Mouse (Mus musculus) stomach, embryonic 15.5 days (tissue): ENCODE data around the gene Mcm10. TPM values are rescaled to one million over a fixed set of nuclear protein-coding genes. Genes with fewer than 3 reads are reported as not detected.

Experiments used
- ATAC-seq: fragments of 200-750 bp; cut with Nextera tagmentation; 2 replicates; pipeline ENCODE4 v1.8.0; 2017; ENCODE audit warnings: low read depth, moderate number of reproducible peaks, moderate TSS enrichment; ENCODE audit not compliant: insufficient read depth, low FRiP score
- H3K27ac ChIP-seq: fragments of 300-500 bp; sonication (generic); 2 replicates; pipeline ENCODE4 v1.5.1; 2015; ENCODE audit warnings: mild to moderate bottlenecking, inconsistent platforms
- H3K27me3 ChIP-seq: fragments of 300-500 bp; sonication (generic); replicated peaks from 2 replicates; pipeline ENCODE4 v1.6.1; 2015; ENCODE audit warnings: inconsistent platforms
- H3K36me3 ChIP-seq: fragments of 300-500 bp; sonication (generic); 2 replicates; pipeline ENCODE4 v1.6.1; 2015; ENCODE audit warnings: inconsistent platforms
- H3K4me1 ChIP-seq: fragments of 300-500 bp; sonication (generic); 2 replicates; pipeline ENCODE4 v1.6.1; 2015; ENCODE audit warnings: inconsistent platforms
- H3K4me2 ChIP-seq: fragments of 300-500 bp; sonication (generic); 2 replicates; pipeline ENCODE4 v1.6.1; 2015; ENCODE audit warnings: mild to moderate bottlenecking, inconsistent platforms
- H3K4me3 ChIP-seq: fragments of 300-500 bp; sonication (generic); replicated peaks from 2 replicates; pipeline ENCODE4 v1.5.1; 2015; ENCODE audit warnings: inconsistent platforms
- H3K9ac ChIP-seq: fragments of 300-500 bp; sonication (generic); 2 replicates; pipeline ENCODE4 v1.6.1; 2015; ENCODE audit warnings: inconsistent platforms
- H3K9me3 ChIP-seq: fragments of 300-500 bp; sonication (generic); 2 replicates; pipeline ENCODE4 v1.6.1; 2016; ENCODE audit warnings: inconsistent platforms
- WGBS: fragments of 180-500 bp; shearing (Covaris S2); methylation state at CpG from one replicate; pipeline ENCODE4 v1.1.7; 2015; 5-methylcytosine and 5-hydroxymethylcytosine counted together
- polyA plus RNA-seq: library from polyadenylated mRNA; unstranded; fragments of >200 nt; fragmentation: Nextera tagmentation; extraction: Ambion mirVana; gene quantifications from 2 replicates; pipeline ENCODE4 v1.2.1, GENCODE M21; 2015

The Mcm10 gene
- polyA plus RNA-seq, 1 experiment from 2014 or later: 29.0 TPM

DNA sequence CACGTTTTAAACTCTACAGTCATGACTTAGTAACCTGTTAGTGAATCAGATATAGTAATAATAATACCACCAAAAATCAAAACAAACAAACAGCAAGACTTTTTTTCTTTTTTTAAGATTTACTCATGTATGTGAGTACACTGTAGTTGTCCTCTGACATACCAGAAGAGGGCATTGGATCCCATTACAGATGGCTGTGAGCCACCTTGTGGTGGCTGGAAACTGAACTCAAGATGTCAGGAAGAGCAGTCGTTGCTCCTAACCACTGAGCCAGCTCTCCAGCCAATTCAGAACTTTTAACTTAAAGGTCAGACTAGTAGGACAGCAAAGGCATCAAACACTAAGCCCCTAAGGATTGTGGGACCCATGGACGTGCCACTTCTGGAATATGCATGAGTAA, 13.7 kb downstream of the Mcm10 start:
- Histone ChIP-seq H3K9me3 (no peaks in the 10 kb centered on the region), H3K27ac (no peak overlapping the region), H3K27me3 (no peaks in the 10 kb centered on the region), H3K9ac (no peak overlapping the region), H3K4me2 (no peak overlapping the region), H3K4me3 (no peak overlapping the region), H3K4me1 (no peaks in the 10 kb centered on the region), H3K36me3 (peaks cover 39% of the 10 kb centered on the region)
- WGBS: 83% methylated on average over 3 of the region's 3 CpGs
- ATAC-seq: no peak

DNA sequence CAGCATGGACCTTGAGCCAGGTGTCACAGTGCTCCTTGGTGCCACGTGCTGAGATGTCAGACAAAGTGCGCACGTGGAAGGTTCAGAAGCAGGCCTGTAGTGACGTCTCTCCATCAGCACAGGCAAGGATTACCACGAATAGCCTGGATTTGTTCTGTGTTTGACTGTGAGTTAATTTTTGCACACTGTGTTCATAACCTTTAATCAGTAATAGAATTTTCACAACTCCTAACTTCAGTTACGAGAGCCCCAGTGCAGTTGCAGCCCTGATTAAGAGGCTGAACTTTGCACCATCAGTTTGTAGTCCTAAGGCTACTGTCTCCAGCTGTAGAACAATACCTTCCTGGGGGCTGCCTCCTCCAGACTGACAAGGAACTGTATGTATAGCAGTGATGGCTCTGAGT, 16.2 kb downstream of the Mcm10 start:
- Histone ChIP-seq H3K27me3 (no peaks in the 10 kb centered on the region), H3K4me2 (no peak overlapping the region), H3K9me3 (no peaks in the 10 kb centered on the region), H3K9ac (no peak overlapping the region), H3K36me3 (peaks cover 46% of the 10 kb centered on the region), H3K4me1 (no peaks in the 10 kb centered on the region), H3K27ac (no peak overlapping the region), H3K4me3 (no peak overlapping the region)
- no peak; the same call in 1 of the 2 replicates for ATAC-seq
- 83% methylated on average over 6 of the region's 6 CpGs for WGBS

GRCm38 (mm10) chr2:4995646-4996045, 16.9 kb downstream of the Mcm10 start:
- WGBS: 83% methylated on average over 11 of the region's 11 CpGs
- Histone ChIP-seq H3K27ac (no peak overlapping the region), H3K27me3 (no peaks in the 10 kb centered on the region), H3K4me2 (no peak overlapping the region), H3K9ac (no peak overlapping the region), H3K9me3 (no peaks in the 10 kb centered on the region), H3K4me3 (no peak overlapping the region), H3K36me3 (peaks cover 40% of the 10 kb centered on the region), H3K4me1 (no peaks in the 10 kb centered on the region)
- no peak for ATAC-seq

GRCm38 (mm10) chr2:4994436-4994835, 18.2 kb downstream of the Mcm10 start:
- H3K9ac ChIP-seq: no peak overlapping the region
- H3K36me3 ChIP-seq: peaks cover 30% of the 10 kb centered on the region
- H3K9me3 ChIP-seq: no peaks in the 10 kb centered on the region
- ATAC-seq: no peak
- no peak overlapping the region for H3K27ac ChIP-seq
- H3K4me1 ChIP-seq: no peaks in the 10 kb centered on the region
- H3K27me3 ChIP-seq: no peaks in the 10 kb centered on the region
- H3K4me3 ChIP-seq: no peak overlapping the region
- 89% methylated on average over 4 of the region's 4 CpGs for WGBS
- no peak overlapping the region for H3K4me2 ChIP-seq

GRCm38 (mm10) chr2:4993584-4993983, 19.0 kb downstream of the Mcm10 start:
- Histone ChIP-seq H3K36me3 (peaks cover 24% of the 10 kb centered on the region; the same call in 1 of the 2 replicates), H3K27ac (no peak overlapping the region), H3K9ac (no peak overlapping the region), H3K4me1 (no peaks in the 10 kb centered on the region), H3K9me3 (no peaks in the 10 kb centered on the region), H3K27me3 (no peaks in the 10 kb centered on the region), H3K4me3 (no peak overlapping the region), H3K4me2 (no peak overlapping the region)
- ATAC-seq: no peak
- 92% methylated on average over 11 of the region's 11 CpGs for WGBS

DNA sequence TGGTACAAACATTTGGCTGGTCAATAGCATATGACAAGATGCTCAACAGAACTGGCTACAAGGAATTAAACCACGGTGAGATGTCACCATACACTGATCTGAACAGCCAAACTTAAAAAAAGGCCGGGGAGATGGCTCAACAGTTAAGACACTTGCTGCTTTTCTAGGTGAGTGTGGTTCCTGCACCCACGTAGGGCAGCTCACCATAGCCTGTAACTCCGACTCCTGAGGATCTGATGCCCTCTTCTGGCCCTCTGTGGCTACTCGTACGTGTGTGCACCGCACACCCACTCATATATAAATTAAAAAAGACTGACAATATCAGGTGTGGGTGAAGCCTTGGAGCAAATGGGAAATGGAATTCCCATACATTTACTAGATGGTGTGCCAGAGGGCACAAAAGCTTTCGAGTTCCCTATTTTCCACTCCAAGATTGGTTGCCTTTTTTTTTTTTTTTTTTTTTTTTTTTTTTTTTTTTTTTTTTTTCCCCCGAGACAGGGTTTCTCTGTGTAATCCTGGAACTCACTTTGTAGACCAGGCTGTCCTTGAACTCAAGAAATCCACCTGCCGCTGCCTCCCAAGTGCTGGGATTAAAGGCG, 23.7 kb downstream of the Mcm10 start:
- Histone ChIP-seq H3K9ac (no peak overlapping the region), H3K36me3 (0 out of 2 replicates have a peak, but pooled peaks cover 7% of the 10 kb centered on the region), H3K4me1 (no peaks in the 10 kb centered on the region), H3K9me3 (no peaks in the 10 kb centered on the region), H3K27me3 (no peaks in the 10 kb centered on the region), H3K27ac (no peak overlapping the region), H3K4me2 (no peak overlapping the region), H3K4me3 (no peak overlapping the region)
- 78% methylated on average over 11 of the region's 11 CpGs for WGBS
- no peak for ATAC-seq

DNA sequence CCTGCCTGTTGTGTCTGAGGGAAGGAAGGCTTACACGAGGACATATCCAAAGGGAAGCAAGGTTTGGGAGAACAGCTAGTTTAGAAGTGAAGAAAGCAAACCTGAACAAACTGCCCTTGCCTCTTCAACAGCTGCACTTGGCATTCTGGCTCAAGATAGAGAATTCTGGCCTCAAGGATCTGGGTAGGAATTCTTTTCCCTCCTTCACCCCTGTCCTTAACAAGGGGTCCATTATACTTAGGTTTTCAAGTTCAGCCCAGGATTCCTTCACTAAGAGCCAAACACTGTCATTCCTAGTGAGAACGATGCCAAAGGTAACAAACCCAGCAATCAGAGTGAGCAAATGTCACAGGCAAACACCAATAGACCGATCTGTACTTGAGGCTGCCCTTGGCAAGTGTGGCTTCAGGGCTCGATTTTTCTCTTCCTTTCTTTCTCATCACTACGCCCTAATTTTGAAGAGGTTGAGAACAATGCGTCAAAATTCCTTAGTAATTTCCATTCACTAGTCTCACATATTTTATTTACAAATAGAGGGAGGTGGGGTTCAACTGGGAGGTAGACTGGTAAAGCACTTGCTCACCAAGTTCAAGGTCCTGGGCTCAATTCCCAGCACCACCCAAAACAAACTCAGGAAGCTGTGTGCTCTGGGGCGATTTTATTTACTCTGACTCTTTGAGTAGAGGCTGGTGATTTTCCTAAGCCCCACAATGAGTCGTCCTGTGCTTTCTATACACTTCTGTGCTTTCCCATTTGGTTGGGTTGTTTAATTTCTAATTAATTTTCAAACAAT, 25.0 kb downstream of the Mcm10 start:
- Histone ChIP-seq H3K27ac (no peak overlapping the region), H3K27me3 (no peaks in the 10 kb centered on the region), H3K4me2 (no peak overlapping the region), H3K36me3 (0 out of 2 replicates have a peak, but pooled peaks cover 3% of the 10 kb centered on the region), H3K9me3 (no peaks in the 10 kb centered on the region), H3K4me1 (no peaks in the 10 kb centered on the region), H3K4me3 (no peak overlapping the region), H3K9ac (no peak overlapping the region)
- no peak for ATAC-seq
- 79% methylated on average over 8 of the region's 8 CpGs for WGBS

GRCm38 (mm10) chr2:4986798-4987197, 25.8 kb downstream of the Mcm10 start:
- WGBS: 75% methylated on average over 4 of the region's 4 CpGs
- H3K9ac ChIP-seq: no peak overlapping the region
- no peaks in the 10 kb centered on the region for H3K4me1 ChIP-seq
- H3K9me3 ChIP-seq: no peaks in the 10 kb centered on the region
- ATAC-seq: no peak
- no peaks in the 10 kb centered on the region for H3K36me3 ChIP-seq
- no peak overlapping the region for H3K27ac ChIP-seq
- no peak overlapping the region for H3K4me3 ChIP-seq
- H3K27me3 ChIP-seq: no peaks in the 10 kb centered on the region
- no peak overlapping the region for H3K4me2 ChIP-seq

DNA sequence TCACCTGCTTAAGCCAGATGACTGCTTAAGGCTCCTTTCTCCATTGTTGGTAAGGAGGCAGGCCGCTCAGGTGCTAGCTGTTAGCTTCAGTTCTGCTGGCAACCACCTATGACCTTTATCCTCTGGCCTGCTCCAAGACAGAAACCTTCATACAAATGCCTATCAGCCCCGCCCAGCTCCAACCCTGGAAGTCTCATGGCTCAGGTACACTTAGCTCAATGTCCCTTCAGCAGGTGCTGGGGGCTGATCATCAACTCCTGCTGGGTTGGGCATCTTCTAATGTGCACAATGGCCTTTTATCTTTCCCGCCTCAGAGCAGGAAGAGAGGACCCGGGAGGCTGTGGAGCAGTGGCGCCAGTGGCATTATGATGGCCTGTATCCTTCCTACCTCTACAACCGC, 27.6 kb downstream of the Mcm10 start:
- H3K36me3 ChIP-seq: no peaks in the 10 kb centered on the region
- H3K4me1 ChIP-seq: no peaks in the 10 kb centered on the region
- 72% methylated on average over 6 of the region's 6 CpGs for WGBS
- H3K9ac ChIP-seq: no peak overlapping the region
- no peak overlapping the region for H3K4me2 ChIP-seq
- no peak for ATAC-seq
- H3K4me3 ChIP-seq: no peak overlapping the region
- no peaks in the 10 kb centered on the region for H3K27me3 ChIP-seq
- H3K9me3 ChIP-seq: no peaks in the 10 kb centered on the region
- no peak overlapping the region for H3K27ac ChIP-seq

GRCm38 (mm10) chr2:4983987-4984386, 28.6 kb downstream of the Mcm10 start:
- no peak for ATAC-seq
- Histone ChIP-seq H3K27ac (no peak overlapping the region), H3K36me3 (no peaks in the 10 kb centered on the region), H3K9me3 (no peaks in the 10 kb centered on the region), H3K9ac (no peak overlapping the region), H3K27me3 (no peaks in the 10 kb centered on the region), H3K4me2 (no peak overlapping the region), H3K4me1 (no peaks in the 10 kb centered on the region), H3K4me3 (no peak overlapping the region)
- 31% methylated on average over 5 of the region's 5 CpGs for WGBS

GRCm38 (mm10) chr2:4978091-4978490, 34.5 kb downstream of the Mcm10 start:
- no peaks in the 10 kb centered on the region for H3K4me1 ChIP-seq
- H3K4me2 ChIP-seq: no peak overlapping the region
- no peak for ATAC-seq
- no peaks in the 10 kb centered on the region for H3K36me3 ChIP-seq
- H3K27me3 ChIP-seq: no peaks in the 10 kb centered on the region
- no peak overlapping the region for H3K27ac ChIP-seq
- no peak overlapping the region for H3K9ac ChIP-seq
- no peaks in the 10 kb centered on the region for H3K9me3 ChIP-seq
- WGBS: 32% methylated on average over 8 of the region's 8 CpGs
- no peak overlapping the region for H3K4me3 ChIP-seq

GRCm38 (mm10) chr2:4975807-4976206, 36.8 kb downstream of the Mcm10 start, which contains the start of gene Ucma:
Gene Ucma, plus strand, starts transcription at chr2:4976122.
- H3K27ac ChIP-seq: no peak within 1 kb of the TSS
- H3K36me3 ChIP-seq: no peaks in the 10 kb centered on the region
- H3K27me3 ChIP-seq: no peaks in the 10 kb centered on the region
- no peaks in the 10 kb centered on the region for H3K9me3 ChIP-seq
- no peak for ATAC-seq
- H3K4me2 ChIP-seq: no peak within 1 kb of the TSS
- no peaks in the 10 kb centered on the region for H3K4me1 ChIP-seq
- WGBS: 68% methylated on average over 5 of the region's 5 CpGs
- no peak within 1 kb of the TSS for H3K9ac ChIP-seq
- H3K4me3 ChIP-seq: no peak within 1 kb of the TSS
